Mouse (Mus musculus) ovary, postnatal 14 days (tissue): Measurements from ENCODE around the gene Sirt7.
A peak's percentile ranks its signal among the peaks of the same experiment; 100 is the strongest.
"Not testable (repeated sequence)": the region's sequence is repeated elsewhere in the genome, so short reads cannot be mapped to it uniquely, and the experiment has no call there.

Source experiments
- DNase-seq: peaks from one replicate; pipeline ENCODE4 v3.0.0; 2022; ENCODE audit warnings: low spot score

Gene Sirt7

DNA sequence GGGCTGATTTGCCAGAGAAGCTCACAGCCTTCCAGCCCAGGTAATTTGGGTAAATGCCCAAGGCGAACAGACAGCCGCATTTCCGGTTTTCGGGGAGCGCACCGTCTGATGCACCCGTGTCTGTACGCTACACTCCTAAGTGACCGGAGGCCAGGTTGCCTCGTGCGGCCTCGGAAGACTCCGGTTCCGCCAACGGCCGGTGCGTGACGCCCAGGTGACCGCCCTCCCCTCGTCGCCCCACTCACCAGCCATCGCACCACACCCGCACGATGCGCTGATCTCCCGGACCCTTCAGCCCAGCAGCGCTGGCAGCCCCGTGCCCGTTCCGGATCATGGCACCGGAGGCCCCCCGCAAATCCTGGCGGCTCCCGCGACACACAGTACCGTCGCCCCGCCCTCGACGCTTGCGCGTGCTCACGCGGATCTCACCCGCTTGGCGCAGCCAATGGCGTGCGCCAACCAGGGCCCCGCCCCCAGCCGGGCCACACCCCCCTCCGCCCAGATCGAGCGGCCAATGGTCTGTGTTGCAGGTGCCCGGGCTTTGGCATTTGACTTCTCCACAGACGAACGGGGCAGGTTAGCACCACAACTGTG, 7.4 kb downstream of the Sirt7 start, which contains the start of gene Pcyt2:
Pcyt2 (minus strand) TSS at position 418 of the 594 bp plus-strand sequence.
- DNase-seq: peak; percentile 86

DNA sequence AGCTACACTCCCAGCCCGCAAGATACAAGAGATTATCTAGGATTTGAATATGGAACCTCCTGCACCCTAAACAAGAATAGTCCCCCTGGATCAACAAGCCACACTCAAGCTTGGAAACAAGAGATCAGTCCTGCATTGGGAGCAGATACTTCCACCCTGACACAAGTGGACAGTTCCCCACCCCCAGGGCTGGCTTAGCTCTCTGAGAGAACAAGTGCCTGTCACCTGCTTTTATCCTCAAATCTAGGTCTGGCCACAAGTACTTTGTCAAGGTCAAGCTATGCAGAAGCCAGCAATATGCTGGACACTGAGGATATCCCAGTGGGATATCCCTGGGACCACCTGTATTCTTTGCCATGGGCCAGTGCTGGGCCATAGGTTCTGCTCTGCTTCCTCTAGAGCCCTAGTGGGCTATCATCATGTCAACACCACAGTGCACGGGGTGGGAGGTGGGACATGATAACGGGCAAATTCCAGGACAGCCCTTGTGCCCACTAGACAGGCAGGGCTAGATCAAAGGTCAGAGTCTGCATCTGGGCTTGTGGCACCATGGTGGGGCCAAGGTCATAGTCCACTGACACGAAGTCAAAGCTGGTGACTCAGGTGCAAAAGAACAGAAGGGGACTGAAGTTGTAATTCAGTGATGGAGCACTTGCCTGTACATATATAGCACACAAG, 8.3 kb downstream of the Sirt7 start:
- DNase-seq: no peak

DNA sequence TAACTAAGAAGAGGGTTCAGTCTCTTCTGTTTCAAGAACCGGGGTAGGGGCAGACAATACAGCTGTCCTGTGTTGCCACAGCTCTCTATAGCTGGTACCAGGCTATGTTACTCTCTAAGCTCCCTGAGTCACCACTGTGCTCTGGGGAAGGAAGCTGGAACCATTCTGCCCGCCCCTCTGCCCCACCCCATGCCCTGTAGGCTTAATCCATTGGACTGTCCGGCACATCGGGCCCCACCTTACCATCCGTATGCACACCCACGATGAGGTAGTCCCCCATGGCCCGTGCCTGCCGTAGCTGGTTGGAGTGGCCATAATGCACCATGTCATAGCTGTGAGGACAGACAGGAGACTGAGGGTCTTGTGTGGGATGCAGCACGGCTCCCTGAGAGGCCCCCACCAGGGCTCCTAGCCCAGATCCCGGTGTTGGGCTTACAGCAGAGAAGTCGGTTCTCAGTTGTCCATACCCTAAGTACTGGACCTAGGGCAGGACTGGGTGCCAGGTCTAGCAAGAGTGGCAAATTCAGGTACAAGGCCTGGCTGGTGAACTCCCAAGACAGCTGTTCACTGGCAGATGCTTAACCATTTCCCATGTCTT, 9.3 kb downstream of the Sirt7 start:
- DNase-seq: no peak

DNA sequence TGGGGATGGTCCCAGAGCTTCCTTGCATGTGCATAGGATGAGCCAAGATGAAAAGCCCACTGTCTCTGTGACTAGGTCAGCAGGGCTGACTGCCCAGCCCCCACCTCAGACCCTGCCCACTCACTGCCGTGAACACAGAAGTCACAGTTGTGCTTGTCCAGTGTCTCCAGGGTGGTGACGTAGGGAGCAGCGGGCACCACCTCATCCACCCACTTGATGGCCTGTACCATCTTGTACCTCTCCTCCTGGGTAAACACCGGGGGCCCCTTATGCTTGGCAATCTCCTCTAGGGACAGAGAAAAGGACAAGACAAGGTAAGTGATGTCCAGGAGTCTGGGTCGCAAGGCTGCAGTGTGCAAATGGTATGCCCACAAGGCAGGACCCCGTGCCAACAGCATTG, 9.9 kb downstream of the Sirt7 start:
- DNase-seq: no peak

DNA sequence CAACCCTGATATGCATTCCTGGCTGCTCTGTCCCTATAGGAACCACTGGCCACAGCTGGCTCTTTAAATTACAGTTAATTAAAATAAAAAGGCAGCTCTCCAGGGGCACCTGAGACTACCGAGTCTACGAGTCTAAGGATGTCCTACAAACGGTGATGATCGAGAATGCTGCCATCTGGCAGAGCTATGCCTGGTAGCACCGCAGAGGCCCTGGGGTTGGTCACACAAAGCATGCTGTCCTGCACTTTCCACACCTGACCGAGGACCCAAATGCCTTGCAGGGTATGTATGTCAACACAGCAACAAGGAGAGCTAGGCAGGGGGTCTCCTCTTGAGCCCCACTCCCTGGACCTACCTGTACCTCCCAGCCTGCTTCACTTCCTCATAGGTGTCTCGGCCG, 11.1 kb downstream of the Sirt7 start:
- DNase-seq: no peak

DNA sequence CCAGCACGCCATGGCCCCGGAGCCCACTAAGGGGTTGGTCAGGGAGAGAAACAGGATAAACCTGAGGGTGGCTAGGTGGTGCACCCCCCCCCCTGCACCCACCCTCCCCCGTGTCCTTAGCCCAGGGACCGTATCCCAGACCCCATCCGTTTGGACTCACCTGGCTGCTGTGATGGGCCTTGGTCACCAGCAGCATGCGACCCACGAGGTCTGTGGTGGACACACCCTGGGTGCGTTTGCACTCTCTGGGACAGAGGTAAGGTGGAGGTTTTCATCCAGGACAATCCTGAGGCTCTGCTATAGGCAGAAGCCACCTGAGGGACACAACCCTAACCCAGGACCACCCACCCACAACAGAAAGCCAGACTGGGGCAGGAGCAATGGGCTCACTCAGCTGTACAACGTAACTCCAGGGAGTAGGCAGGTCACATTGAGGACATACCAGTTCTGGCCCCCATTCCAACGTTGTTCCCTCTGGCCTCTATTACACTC, 11.5 kb downstream of the Sirt7 start:
- DNase-seq: no peak

DNA sequence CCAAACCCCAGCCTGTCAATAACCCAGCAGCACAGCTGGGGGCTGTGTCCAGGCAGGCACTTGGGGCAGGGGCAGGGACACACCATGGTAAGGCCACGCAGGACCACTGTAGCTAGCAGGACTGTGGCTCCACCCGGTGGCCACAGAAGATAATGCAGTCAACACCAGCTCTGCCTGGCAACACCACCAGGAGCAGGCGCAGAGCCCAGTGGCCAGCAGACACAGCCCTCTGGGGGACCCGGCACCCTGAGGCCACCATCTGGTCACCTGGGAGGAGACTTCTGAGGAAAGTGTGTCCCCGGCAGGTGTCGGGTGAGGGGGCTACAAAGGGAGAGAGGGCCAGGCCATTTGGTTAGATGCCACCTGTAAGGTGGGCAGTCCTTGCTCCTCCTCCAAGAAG, 12.3 kb downstream of the Sirt7 start:
- peak; percentile 69 for DNase-seq

DNA sequence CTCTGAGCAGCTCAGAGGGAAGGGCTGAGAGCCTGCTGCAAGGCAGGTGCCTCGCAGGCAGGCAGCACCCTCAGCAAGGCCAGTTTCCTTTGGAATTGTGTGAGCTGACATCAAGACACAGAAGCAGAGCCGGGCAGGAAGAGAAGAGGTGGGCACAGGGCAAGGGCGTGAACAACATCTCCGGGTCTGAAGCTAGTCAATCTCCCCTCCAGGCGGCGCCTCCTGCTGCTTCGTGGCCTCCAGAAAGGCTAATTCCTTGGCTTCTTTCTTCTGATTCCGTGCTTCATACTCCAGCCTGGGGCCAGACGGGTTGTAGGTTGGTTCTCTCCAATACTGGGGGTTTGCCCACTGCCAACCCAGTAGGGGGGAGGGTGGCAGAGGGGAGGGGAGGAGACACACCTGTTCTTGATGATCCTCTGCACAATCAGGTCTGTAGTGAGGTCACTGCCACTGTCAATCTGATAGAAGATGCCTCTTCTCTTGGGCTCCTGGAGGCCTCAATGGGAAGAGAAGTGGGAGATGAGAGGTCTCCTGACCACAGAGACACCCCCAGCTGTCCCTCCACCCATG, 14.5 kb downstream of the Sirt7 start:
- no peak for DNase-seq

DNA sequence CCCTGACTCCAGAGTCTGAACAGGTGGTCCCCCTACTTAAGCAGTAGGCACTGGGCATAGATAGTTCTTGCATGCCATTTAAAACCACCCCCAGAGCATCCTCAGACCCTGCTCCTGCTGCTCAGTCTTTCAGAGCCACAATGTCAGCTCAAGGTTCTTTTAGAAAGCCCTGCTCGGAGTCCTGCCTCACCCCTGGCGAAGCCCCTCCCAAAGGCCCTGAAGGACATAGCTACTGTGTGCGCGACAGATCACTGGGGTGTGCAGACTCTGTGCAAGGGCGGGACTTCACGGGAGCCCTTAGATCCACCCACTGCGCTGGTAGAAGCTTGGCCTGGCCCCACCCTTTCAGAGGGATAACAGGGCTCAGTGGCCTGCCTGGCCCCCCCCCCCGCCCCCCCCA, 15.8 kb downstream of the Sirt7 start:
- no peak for DNase-seq

DNA sequence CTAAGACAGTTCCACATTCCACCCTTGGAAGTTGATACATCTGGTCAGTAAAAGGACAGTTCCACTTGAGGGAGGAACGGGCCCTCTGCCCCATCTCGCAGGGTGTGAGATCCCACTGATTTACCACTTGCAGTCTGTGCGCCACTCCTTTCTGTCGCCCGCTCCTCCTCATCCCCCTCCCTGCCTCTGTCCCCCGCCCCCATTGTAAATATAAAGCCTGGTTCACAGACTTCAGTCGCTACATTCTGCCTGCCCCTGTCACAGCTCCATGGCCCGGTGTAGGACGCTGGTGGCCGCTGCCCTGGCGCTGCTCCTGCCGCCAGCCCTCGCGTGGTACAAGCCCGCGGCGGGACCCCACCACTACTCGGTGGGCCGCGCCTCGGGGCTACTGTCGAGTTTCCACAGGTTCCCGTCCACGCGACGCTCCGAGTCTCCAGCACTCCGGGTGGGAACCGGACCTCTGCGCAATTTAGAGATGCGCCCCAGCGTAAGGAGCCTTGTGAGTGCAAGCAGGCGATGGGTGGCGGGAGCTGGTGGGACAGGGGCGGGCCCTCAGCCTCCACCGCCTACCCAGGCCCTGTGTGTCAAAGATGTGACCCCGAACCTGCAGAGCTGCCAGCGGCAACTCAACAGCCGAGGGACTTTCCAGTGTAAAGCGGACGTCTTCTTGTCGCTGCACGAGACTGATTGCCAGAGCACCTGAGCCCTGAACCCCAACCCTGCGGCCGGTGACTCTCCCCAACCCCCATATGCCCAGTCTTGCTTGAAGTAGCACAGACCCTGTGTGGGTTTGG, 16.6 kb downstream of the Sirt7 start, which contains the start of gene Npb:
Npb (plus strand) TSS at position 237 of the 794 bp plus-strand sequence.
- no peak for DNase-seq

DNA sequence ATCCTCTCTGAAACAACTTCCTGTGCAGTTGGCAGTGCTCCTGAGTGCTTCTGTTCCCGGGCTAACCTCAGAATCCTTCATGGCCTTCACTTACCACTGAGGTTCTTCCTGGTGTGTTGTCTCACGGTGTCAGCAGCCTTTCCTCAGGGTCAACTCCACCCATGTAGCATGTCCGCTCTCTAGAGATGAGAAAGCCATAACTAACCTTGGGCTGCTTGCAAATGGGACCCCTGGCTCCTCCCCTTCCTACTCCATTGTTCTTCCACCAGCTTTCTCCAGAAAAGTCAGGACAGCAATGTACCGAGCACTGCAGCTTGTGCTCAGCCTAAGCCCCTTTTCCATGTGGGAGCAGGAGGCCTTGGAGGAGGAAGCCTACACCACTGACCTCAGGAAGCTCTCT, 18.3 kb downstream of the Sirt7 start:
- no peak for DNase-seq

DNA sequence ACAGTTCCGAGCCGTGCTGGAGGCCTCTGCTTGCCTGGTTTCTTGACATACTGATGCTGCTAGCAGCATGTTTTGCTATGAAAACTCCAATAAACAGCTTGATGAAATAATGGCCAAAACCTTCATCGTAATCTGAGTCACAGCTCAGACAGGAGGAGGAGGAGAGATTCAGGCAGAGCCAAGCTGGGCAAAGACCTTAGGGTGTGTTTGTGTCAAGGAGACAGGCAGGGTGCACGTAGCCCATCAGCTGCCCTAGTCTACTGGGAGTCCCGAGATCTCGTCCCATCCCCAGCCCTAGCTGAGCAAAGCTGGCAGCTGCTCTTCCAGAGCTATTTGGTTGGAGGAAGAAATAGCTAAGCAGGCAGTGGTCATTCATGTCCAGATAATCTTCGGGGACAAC, 19.4 kb downstream of the Sirt7 start:
- DNase-seq: no peak

DNA sequence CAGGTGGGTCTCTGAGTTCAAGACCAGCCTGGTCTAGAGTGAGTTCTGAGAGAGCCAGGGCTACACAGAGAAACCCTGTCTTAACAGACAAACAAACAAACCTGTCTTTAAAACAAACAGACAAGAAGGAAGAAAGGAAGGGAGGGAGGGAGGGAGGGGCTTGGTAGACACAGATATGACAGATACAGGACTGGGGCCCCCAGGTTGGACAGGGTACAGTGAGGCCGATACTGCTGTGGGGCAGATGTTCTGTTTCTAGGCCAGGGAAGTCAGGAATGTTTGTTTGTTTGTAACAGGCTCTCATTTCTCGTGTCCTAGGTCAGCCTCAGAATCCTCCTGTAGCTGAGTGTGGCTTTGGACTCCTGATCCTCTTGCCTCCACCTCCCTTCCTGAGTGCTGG, 21.5 kb downstream of the Sirt7 start:
- no peak for DNase-seq

DNA sequence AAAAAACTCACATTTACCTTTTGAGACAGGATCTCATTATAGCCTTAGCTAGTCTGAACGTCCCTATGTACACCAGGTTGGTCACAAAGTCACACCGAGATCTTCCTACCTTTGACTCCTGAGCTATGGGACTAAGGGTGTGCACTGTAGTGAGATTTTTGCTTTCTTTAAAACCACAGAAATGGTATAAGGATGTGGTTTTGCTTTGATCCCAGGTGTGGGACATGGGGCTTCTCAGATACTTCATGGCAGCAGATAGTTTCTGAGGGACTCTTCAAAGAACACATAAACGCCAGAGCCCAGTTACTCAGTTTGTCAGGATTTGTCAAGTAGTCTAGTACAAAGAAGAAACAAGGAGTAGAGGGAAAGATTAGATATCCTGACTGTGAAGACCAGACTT, 24.3 kb downstream of the Sirt7 start:
- DNase-seq: no peak

DNA sequence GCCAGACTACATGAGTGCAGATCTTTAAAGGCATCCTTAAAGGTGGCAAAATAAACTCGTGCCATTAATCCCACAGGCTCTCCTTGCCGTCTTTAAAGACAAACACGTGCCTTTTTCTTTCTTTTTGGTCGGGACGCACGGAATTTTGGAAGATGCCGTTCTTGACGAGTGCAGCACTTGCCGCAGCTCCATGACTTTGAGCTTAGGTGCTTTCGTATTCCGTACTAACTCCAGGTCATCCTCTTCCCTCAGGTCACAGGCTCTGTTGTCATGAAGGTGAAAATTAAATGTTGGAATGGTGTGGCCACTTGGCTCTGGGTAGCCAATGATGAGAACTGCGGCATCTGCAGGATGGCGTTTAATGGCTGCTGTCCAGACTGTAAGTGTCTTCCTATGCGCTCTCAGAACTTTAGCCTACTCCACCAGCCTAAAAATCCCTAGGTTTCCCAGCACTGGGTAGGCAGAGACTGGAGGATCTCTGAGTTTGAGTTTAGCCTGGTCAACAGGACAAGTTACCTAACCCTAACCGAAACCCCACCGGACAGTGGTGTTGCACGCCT, 26.0 kb downstream of the Sirt7 start:
- no peak for DNase-seq

DNA sequence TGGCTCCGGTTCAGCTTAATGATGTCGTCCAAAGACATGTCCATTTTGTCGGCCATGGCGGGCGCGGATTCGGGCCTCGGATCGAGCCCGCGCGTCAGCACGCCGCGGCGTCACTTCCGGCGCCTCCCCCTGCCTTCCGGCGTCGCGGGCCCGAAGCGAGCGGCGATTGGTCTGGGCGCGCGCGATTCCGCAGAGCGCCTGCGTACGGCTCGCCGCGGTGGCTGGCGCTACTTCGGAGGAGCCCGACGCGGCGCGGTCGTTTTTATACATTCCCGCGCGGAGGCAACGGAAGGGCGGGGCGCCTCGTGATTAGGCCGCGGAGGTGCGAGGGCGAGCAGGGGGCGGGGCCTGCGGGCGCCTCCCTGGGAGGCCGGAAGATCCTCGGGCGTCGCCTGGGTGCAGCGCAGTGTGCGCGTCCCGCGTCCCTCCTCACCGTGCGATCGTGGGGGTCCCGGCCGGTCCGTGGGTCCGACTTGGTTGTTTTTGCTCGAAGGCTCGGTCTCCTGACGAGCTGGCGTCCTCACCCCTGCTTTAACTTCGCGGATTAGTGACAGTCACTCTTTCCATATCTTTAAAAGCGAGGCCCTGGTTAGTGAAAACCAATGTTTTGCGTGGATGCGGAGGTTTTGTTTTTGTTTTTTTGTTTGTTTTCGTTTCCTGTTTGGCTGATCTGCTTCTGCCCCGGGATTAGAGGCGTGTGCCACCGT, 26.6 kb downstream of the Sirt7 start, which contains the start of the genes Alyref and Anapc11:
Alyref (minus strand) TSS at position 83 of the 707 bp plus-strand sequence.
Anapc11 (plus strand) TSS at position 139 of the 707 bp plus-strand sequence.
- DNase-seq: peak; percentile 90

DNA sequence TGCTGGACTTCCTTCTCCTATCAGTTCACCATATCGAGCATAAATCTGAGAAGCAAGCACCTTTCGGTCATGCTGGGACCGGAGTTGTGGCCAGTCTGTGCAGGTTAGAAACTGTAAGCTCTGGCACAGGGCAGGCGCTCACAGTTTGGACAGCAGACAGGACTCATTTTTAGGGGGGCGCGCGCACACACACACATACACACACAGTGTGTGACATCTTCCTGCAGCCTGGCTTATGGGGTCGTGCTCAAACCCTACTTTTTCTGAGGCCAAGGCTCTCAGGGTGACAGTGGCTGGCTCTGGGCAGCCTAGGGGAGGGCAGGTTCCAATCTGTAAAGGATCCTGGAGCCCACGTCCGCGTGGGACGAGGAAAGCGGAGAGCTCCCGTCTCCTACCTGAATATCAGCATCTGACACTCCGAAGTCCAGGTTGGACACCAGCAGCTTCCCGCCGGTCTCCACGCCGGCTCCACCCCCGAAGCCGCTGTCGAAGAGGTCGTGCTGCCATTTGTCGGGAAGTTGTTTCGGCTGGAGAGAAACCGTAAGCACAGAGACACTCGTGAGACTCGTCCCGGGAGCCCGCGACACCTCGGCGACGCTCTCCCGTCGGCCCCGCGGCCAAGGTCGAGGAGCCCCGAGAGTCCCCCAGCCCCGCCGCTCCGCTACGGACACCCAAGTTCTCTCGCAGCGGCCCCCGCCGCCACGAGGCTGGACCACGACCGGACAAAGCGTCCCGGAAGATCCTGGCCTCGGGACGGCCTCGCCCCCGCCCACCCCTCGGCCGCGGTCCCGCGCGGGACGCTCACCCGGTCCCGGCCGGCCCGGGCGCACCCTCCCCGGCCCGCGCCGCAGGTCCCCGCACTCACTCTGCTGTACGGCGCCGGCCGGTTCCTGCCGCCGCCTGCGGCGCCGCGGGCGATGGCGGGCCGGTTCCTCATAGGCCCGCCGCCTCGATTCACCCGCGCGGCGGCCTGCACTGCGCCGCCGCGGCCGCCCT, 27.5 kb downstream of the Sirt7 start:
- no peak for DNase-seq

DNA sequence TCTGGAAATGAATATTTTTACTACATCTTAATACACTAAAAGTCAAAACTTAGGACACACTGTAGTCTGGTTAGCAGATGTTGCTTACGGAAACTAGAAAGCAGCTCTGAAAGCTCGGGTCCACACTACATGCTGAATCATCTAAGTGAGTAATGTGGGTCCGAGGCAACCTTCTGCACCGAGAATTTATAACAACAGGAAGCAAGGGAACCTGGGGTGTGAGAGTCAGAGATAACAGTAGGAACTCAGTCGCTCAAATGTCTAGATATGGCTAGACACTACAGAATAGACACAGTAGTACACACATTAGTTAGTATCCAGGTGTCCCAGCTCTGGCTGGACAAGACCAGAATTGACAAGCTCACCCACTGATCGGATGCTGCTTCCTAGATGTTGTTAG, 36.5 kb downstream of the Sirt7 start:
- no peak for DNase-seq

DNA sequence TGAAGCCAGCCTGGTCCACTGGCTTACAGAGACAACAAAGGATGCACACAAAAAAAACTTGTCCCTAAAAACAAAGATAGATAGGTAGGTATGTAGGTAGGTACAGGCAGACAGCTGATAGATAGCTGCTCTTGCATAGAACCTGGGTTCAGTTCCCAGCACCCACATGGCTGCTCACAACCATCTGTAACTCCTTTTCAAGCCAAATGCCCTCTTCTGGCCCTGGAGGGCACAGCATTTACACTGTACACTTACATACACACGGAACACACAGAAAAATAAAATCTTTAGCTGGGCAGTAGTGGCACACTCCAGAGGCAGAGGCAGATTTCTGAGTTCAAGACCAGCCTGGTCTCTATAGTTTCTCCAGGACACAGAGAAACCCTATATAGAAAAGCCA, 41.1 kb downstream of the Sirt7 start:
- no peak for DNase-seq

DNA sequence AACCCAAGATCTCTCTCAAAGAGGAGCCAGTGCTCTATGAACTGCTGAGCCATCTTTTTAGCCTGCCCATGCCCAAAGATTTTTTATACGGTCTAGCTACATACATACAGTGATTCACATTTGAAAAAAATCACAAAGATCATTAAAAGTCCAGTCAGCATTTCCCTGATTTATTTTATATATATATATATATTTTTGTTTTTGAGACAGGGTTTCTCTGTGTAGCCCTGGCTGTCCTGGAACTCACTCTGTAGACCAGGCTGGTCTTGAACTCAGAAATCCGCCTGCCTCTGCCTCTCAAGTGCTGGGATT, 42.1 kb downstream of the Sirt7 start:
- DNase-seq: not testable (repeated sequence)
